Mouse (Mus musculus) adrenal gland, adult 2 months (tissue): Measurements from ENCODE around the gene Btn1a1. TPM values are rescaled to one million over a fixed set of nuclear protein-coding genes. Genes with fewer than 3 reads are reported as not detected.
A peak's percentile ranks its signal among the peaks of the same experiment; 100 is the strongest.

Source experiments
- DNase-seq: peaks from one replicate; pipeline ENCODE4 v3.0.0; 2021
- polyA plus RNA-seq: library from polyadenylated mRNA; depleted of rRNA; stranded (reverse); fragments of >200 nt; gene quantifications from 2 replicates; pipeline ENCODE4 v1.2.3, GENCODE M21; 2012
- total RNA-seq, 2 experiments: library from RNA; stranded (reverse); gene quantifications; 2 replicates each; pipeline ENCODE4 v1.2.3; 2021

The Btn1a1 gene
- total and polyA plus RNA-seq, 3 experiments = not detected

- DNase-seq = peak; percentile 72
These were observed 28.6 kb downstream of the Btn1a1 start for GRCm38 (mm10) chr13:23436861-23437822.

GRCm38 (mm10) chr13:23436231-23436661 is 29.5 kb downstream of the Btn1a1 start:
- DNase-seq = peak; percentile 57

- peak; percentile 21 for DNase-seq
These were observed 30.0 kb downstream of the Btn1a1 start for GRCm38 (mm10) chr13:23435676-23436075.

- DNase-seq = no peak
These were observed 30.5 kb downstream of the Btn1a1 start for GRCm38 (mm10) chr13:23435241-23435640.

GRCm38 (mm10) chr13:23434426-23434825 is 31.3 kb downstream of the Btn1a1 start:
- no peak for DNase-seq

GRCm38 (mm10) chr13:23433801-23434200 is 31.9 kb downstream of the Btn1a1 start:
- DNase-seq = no peak

GRCm38 (mm10) chr13:23433206-23433605 is 32.5 kb downstream of the Btn1a1 start:
- no peak for DNase-seq

GRCm38 (mm10) chr13:23432562-23433201 is 33.0 kb downstream of the Btn1a1 start:
- peak; percentile 95 for DNase-seq

GRCm38 (mm10) chr13:23431351-23431771 is 34.3 kb downstream of the Btn1a1 start:
- DNase-seq = peak; percentile 87

GRCm38 (mm10) chr13:23430734-23431133 is 35.0 kb downstream of the Btn1a1 start:
- peak; percentile 90 for DNase-seq

GRCm38 (mm10) chr13:23429771-23430380 is 35.8 kb downstream of the Btn1a1 start:
- DNase-seq = no peak

- no peak for DNase-seq
These were observed 37.3 kb downstream of the Btn1a1 start for GRCm38 (mm10) chr13:23428166-23428993.

GRCm38 (mm10) chr13:23427401-23427910 is 38.2 kb downstream of the Btn1a1 start:
- no peak for DNase-seq

- peak; percentile 47 for DNase-seq
These were observed 38.8 kb downstream of the Btn1a1 start for GRCm38 (mm10) chr13:23426922-23427321.

GRCm38 (mm10) chr13:23426335-23426734 is 39.4 kb downstream of the Btn1a1 start:
- DNase-seq = peak; percentile 60

- peak; percentile 80 for DNase-seq
These were observed 40.2 kb downstream of the Btn1a1 start for GRCm38 (mm10) chr13:23425505-23425904.

- peak; percentile 93 for DNase-seq
These were observed 41.0 kb downstream of the Btn1a1 start for GRCm38 (mm10) chr13:23424494-23425325.

- no peak for DNase-seq
These were observed 41.7 kb downstream of the Btn1a1 start for GRCm38 (mm10) chr13:23424052-23424380.

GRCm38 (mm10) chr13:23423286-23424051 is 42.2 kb downstream of the Btn1a1 start, which contains the start of gene Abt1:
Gene Abt1, minus strand, starts transcription at chr13:23423866.
- DNase-seq = peak; percentile 94

GRCm38 (mm10) chr13:23422351-23422750 is 43.4 kb downstream of the Btn1a1 start:
- DNase-seq = no peak
